Mouse (Mus musculus) C2C12 (cell line): Measurements from ENCODE around the gene Spryd7. TPM values are rescaled to one million over a fixed set of nuclear protein-coding genes. Genes with fewer than 3 reads are reported as not detected.
A peak's percentile ranks its signal among the peaks of the same experiment; 100 is the strongest.
"Not testable (repeated sequence)": the region's sequence is repeated elsewhere in the genome, so short reads cannot be mapped to it uniquely, and the experiment has no call there.

Source experiments
- H3K27me3 ChIP-seq: one replicate; pipeline ENCODE4 v1.6.1; 2011; ENCODE audit not compliant: control insufficient read depth, insufficient read depth, insufficient read length
- H3K36me3 ChIP-seq: one replicate; pipeline ENCODE4 v1.6.1; 2011; ENCODE audit not compliant: control insufficient read depth, insufficient read depth
- H3K4me3 ChIP-seq: one replicate; pipeline ENCODE4 v1.5.1; 2011; ENCODE audit warnings: mild to moderate bottlenecking, control low read depth; ENCODE audit not compliant: poor library complexity, insufficient read depth, severe bottlenecking
- H3K79me2 ChIP-seq: one replicate; pipeline ENCODE4 v1.6.1; 2011; ENCODE audit not compliant: control insufficient read depth, insufficient read depth
- H3K79me3 ChIP-seq: one replicate; pipeline ENCODE4 v1.6.1; 2011; ENCODE audit warnings: low read depth, control low read depth
- H3ac ChIP-seq: one replicate; pipeline ENCODE3; 2011; ENCODE audit warnings: low read depth; ENCODE audit not compliant: control insufficient read depth, insufficient read length
- CEBPB ChIP-seq: IDR thresholded peaks from one replicate; pipeline ENCODE4 v1.6.1; 2011; ENCODE audit warnings: low read depth, mild to moderate bottlenecking, control low read depth, moderate library complexity
- CTCF ChIP-seq: IDR thresholded peaks from one replicate; pipeline ENCODE4 v1.5.1; 2011; ENCODE audit not compliant: control insufficient read depth, insufficient read depth, insufficient read length
- FOSL1 ChIP-seq: IDR thresholded peaks from one replicate; pipeline ENCODE4 v1.8.0; 2011; ENCODE audit warnings: mild to moderate bottlenecking, low read length; ENCODE audit not compliant: poor library complexity, insufficient read depth, severe bottlenecking
- MAX ChIP-seq: IDR thresholded peaks from one replicate; pipeline ENCODE4 v1.6.1; 2011; ENCODE audit warnings: mild to moderate bottlenecking, control low read depth
- MYOD1 ChIP-seq: IDR thresholded peaks from one replicate; pipeline ENCODE4 v1.6.1; 2011; ENCODE audit warnings: low read depth; ENCODE audit not compliant: control insufficient read depth, insufficient read length
- MYOG ChIP-seq: IDR thresholded peaks from one replicate; pipeline ENCODE4 v1.6.1; 2011; ENCODE audit not compliant: control insufficient read depth, insufficient read length; ENCODE audit errors: extremely low read depth
- USF1 ChIP-seq: IDR thresholded peaks from one replicate; pipeline ENCODE4 v1.6.1; 2011; ENCODE audit warnings: low read depth, mild to moderate bottlenecking, control low read depth, moderate library complexity
- long read RNA-seq, 2 experiments: library from polyadenylated mRNA; unstranded; transcript quantifications; one replicate each; pipeline ENCODE4 v2.0.0; 2019 to 2020
- polyA plus RNA-seq: library from polyadenylated mRNA; unstranded; fragments of >200 nt; fragmentation: generic; extraction: Trizol; gene quantifications from one replicate; pipeline ENCODE4 v1.2.1, GENCODE M21; 2012; ENCODE audit warnings: missing spikeins

Spryd7 gene
- 7.8 TPM for polyA plus RNA-seq
- long read RNA-seq, experiment 1, full-length matches to known transcripts = 13 of 14 reads
- long read RNA-seq, experiment 1, partial matches to known transcripts = 0 of 14 reads
- long read RNA-seq, experiment 1, other reads (novel, unspliced or antisense) = 1 of 14 reads
- long read RNA-seq, experiment 2, full-length matches to known transcripts = 14 of 19 reads
- long read RNA-seq, experiment 2, partial matches to known transcripts = 1 of 19 reads
- long read RNA-seq, experiment 2, other reads (novel, unspliced or antisense) = 4 of 19 reads

GRCm38 (mm10) chr14:61556289-61557147 lies at the start of gene Spryd7:
Gene Spryd7, minus strand, starts transcription at chr14:61556886.
- peak within 1 kb of the TSS; percentile 68 for H3ac ChIP-seq
- H3K4me3 ChIP-seq = peak within 1 kb of the TSS; percentile 46
- H3K79me2 ChIP-seq = no peaks in the 10 kb centered on the region
- TF ChIP-seq MYOG = no peak
- peak; percentile 68 for TF ChIP-seq USF1
- no peaks in the 10 kb centered on the region for H3K27me3 ChIP-seq
- no peaks in the 10 kb centered on the region for H3K36me3 ChIP-seq
- H3K79me3 ChIP-seq = no peaks in the 10 kb centered on the region

DNA sequence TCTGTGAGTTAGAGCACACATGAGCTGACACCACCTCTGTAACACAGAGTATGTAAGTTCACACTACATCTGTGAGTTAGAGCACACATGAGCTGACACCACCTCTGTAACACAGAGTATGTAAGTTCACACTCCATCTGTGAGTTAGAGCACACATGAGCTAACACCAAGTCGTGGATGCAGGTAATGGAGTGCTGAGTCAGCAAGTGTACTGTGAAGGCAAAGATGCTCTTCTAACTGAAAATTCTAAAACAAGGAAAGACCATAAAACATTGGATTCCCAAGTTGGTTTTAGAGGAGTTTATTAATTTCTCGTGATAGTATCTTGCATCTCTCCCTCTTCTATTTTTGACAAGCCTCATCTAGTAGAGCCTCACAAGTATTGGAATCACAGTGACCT lies 49.4 kb upstream of the Spryd7 start:
- H3K27me3 ChIP-seq, H3K79me3 ChIP-seq, H3K36me3 ChIP-seq, H3K4me3 ChIP-seq, H3ac ChIP-seq, H3K79me2 ChIP-seq: not testable (repeated sequence)

DNA sequence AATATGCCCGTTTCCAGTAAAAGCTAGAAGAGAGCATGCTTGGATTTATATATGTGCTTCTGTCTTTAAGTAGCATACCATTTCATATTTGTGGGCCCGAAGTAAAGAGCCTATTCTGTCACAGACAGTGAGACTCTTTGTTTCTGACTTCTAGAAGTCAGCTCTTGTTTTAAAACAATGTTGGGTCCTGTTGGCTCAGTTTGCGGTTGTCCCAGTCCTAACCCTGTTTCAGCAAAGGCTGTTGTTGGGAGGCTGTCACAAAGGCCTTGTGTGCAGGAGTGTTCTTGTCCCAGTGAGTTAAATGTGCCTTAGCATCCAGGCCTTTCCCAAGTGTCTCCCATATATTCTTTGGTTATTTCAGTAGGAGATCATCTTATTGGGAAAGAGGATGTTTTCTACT lies 47.4 kb upstream of the Spryd7 start:
- no peaks in the 10 kb centered on the region for H3K27me3 ChIP-seq
- H3K4me3 ChIP-seq = no peak overlapping the region
- H3K79me2 ChIP-seq = no peaks in the 10 kb centered on the region
- H3ac ChIP-seq = no peak overlapping the region
- no peaks in the 10 kb centered on the region for H3K79me3 ChIP-seq
- TF ChIP-seq FOSL1 (no peak), CEBPB (no peak), CTCF (no peak), MAX (no peak), USF1 (no peak)
- peaks cover 9% of the 10 kb centered on the region for H3K36me3 ChIP-seq

- H3K36me3 ChIP-seq = peaks cover 9% of the 10 kb centered on the region
- no peaks in the 10 kb centered on the region for H3K79me3 ChIP-seq
- no peaks in the 10 kb centered on the region for H3K27me3 ChIP-seq
- H3K4me3 ChIP-seq = no peak overlapping the region
- TF ChIP-seq MYOG = no peak
- TF ChIP-seq MAX = no peak
- TF ChIP-seq USF1 = peak; percentile 94
- peak; percentile 36 for TF ChIP-seq MYOD1
- no peak for TF ChIP-seq CTCF
- no peak for TF ChIP-seq CEBPB
- no peaks in the 10 kb centered on the region for H3K79me2 ChIP-seq
- no peak overlapping the region for H3ac ChIP-seq
Measured at GRCm38 (mm10) chr14:61603069-61603755, 46.5 kb upstream of the Spryd7 start.

GRCm38 (mm10) chr14:61601348-61601747 lies 44.7 kb upstream of the Spryd7 start:
- TF ChIP-seq CTCF (no peak), MAX (no peak), USF1 (no peak), CEBPB (no peak), MYOG (no peak), MYOD1 (no peak), FOSL1 (no peak)
- H3K79me3 ChIP-seq = no peaks in the 10 kb centered on the region
- H3K79me2 ChIP-seq = no peaks in the 10 kb centered on the region
- no peak overlapping the region for H3ac ChIP-seq
- peaks cover 9% of the 10 kb centered on the region for H3K36me3 ChIP-seq
- no peak overlapping the region for H3K4me3 ChIP-seq
- H3K27me3 ChIP-seq = no peaks in the 10 kb centered on the region

- TF ChIP-seq MAX (no peak), USF1 (no peak), CEBPB (no peak), MYOD1 (no peak), MYOG (no peak), CTCF (no peak)
- Histone ChIP-seq H3K4me3 (peak overlapping the region; percentile 31), H3K27me3 (no peaks in the 10 kb centered on the region), H3K79me3 (no peaks in the 10 kb centered on the region), H3K79me2 (no peaks in the 10 kb centered on the region), H3ac (peak overlapping the region; percentile 63), H3K36me3 (no peaks in the 10 kb centered on the region)
Measured at GRCm38 (mm10) chr14:61599057-61599806, 42.5 kb upstream of the Spryd7 start.
